Mouse (Mus musculus) gastrocnemius, adult 18-20 months (tissue): ENCODE measurements at regions not wholly inside any gene's neighbourhood (a gene's known extent, or its start where the extent isn't known, plus 50 kb on each side); places are given as distances from the start of the nearest gene placed in this dataset.

ENCODE experiments used
- DNase-seq: peaks from one replicate; pipeline ENCODE4 v3.0.0; 2021; ENCODE audit warnings: low spot score

DNA sequence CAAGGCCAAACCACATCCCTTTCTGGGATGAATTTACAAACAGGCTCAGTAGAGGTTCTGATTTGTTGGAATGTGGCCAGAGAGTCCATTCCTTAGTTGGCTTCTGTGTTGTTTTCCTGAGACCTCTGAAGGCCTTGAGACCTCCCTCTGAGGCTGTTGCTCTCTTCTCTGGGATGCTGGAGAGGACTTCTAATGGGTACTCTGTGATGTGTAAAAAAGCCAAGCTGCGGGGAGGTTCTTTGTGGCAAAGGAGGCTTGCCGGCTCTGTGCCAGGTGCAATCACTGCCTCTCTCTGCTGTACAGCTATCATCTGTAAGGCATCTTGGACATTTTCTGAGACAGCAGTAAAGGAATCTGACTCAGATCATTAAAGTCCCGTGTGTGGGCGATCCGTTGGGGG is 192.3 kb downstream of the Gm5447 start:
- DNase-seq: no peak

DNA sequence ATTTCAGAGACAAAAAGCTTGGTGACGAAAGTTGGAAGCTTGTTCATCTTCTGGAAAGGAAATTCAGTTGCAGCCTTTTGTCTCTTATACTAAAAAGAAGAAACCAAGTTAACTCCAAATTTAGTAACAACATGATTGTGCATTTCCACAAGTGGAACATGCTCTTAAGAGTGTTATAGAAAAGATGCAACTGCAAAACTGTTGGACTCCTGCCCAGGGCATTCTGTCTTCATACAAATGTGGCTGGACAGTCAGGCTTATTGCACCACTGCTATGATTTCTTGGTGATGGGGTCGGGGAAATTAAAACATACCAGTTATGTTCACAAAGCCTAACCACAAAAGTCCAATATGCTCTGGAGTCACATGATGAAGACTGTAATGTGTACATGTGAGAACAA is 194.8 kb downstream of the Gm5447 start:
- no peak for DNase-seq

DNA sequence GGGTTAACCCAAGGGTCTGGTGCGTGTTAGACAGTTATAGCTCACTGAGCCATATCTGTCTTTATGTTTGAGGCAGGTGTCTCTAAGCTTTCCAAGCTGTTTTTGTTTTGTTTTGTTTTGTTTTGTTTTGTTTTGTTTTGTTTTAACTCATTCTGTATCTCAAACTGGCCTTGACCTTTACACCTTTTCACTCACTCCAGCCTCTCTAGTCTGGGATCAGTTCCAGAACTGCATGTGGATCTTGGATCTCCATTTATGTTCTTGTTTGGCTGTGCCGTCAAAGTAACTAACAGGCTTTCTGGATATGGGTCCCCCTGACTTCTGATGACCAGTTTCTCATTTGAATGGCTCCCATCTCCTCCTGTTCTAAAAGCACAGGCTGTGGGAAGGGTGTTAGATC is 197.7 kb downstream of the Gm5447 start:
- no peak for DNase-seq

DNA sequence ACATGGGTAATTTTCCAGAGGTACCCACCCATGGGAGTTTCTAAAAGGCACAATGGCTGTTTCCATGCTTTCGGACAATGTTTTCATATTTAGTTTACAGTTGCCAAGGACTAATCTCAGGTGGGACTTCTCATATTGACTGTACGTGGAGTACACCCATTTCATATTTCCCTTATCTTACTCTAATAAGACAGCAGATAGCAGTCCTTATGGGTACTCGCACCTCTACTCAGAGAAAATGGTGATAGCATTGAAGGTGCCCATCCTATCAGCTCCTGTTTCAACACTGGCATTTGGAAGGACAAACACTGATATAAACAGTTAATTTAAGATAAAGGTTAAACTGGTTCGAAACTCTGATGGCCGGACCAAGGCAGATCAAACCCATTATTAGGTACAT is 198.6 kb downstream of the Gm5447 start:
- DNase-seq: no peak

DNA sequence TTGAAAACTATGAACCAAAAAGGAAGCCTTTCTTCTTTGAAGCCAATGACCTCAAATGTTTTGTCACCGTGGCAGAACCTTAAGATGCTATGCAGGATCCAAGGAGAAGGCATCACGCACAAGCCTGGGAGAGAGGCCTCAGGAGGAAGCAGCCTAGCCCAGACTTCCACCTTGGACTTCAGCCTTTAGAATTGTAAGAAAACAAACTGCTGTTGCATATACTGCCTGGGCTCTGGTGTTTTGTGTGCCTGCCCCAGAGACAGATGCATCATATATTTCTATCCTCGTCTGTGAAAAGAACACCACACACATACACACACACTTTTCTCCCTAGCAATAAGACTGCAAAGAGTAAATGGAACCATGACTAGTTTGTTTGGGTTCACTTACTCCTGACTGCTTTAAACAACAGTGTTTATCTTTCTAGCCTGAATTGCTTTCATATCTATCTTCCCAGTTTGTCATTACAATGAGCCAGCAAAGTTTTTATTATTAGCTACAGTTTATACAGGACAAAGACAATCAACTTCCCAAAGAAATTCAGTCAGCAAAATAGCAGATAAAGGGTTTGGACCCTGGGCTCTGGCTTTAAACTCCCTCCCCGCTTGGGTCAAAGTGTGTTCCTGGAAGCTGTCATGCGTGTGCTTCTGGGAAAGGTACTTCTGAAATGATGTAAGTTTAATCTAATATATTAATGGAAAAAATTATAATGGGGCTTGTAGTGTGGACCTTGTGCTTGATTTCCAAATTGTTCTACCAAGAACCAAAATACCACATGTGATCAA is 204.2 kb downstream of the Gm5447 start:
- no peak for DNase-seq

DNA sequence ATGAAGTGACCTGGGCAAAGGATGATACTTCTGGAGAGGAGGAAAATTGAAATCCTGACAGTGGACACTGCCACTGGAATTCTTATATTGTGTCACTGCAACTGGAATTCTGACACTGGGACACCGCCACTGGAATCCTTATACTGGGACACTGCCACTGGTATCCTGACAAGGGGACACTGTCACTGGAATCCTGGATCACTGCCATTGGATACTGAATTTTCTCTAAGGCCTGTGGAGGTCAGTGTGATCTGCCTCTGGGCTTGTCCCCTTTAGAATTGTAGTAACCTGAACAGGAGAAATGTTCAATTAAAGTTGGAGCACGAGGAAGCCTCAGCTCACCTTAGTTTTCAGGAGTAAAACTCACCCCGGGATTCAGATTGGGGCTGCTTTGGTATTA is 205.0 kb downstream of the Gm5447 start:
- no peak for DNase-seq

DNA sequence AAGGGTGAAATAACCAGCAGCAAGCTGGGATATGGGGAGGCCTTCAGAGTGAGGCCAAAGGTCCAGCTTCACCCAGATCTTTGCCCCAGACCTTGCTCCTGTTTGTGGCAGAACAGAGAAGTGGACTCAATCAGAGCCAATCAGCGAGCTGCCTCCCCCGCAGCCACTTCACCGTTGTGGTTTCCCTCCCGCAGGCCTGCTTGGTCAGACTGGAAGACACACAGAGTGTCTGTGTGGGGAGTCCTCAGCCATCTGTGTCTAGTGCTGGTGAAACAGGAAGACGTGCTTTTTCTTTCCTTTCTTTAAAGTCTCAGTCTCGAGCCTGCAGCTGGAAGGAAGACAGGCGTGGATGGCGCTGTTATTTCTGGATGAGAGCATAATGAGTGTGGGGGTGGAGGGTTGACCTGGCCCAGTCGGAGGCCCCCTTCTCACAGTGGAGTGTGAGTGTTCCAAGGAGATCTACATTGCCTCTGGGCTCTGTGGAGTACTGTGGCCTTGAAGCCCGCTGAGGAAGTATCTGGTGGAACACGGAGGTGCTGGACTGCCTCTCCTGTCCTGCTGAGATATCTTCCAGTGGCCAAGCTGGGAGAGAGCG is 205.5 kb downstream of the Gm5447 start:
- no peak for DNase-seq

DNA sequence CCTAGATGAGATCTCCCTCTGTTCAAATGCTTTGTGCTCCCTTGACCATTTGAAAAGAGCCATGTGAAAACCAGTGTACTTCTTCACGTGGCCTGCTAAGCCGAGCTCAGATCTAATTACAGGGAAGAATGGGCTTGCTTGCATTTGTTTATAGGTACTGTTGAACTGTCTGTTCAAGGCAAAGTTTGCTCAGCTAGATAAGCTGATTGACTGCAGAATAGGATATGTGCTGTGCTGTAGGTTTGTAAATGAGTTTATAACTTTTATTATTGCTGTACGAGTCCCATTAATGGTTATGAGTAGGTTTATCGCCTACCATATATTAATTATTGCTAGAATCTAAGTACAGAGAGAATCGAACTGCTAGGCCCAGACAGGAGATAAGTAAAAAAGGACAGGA is 207.5 kb downstream of the Gm5447 start:
- DNase-seq: no peak

DNA sequence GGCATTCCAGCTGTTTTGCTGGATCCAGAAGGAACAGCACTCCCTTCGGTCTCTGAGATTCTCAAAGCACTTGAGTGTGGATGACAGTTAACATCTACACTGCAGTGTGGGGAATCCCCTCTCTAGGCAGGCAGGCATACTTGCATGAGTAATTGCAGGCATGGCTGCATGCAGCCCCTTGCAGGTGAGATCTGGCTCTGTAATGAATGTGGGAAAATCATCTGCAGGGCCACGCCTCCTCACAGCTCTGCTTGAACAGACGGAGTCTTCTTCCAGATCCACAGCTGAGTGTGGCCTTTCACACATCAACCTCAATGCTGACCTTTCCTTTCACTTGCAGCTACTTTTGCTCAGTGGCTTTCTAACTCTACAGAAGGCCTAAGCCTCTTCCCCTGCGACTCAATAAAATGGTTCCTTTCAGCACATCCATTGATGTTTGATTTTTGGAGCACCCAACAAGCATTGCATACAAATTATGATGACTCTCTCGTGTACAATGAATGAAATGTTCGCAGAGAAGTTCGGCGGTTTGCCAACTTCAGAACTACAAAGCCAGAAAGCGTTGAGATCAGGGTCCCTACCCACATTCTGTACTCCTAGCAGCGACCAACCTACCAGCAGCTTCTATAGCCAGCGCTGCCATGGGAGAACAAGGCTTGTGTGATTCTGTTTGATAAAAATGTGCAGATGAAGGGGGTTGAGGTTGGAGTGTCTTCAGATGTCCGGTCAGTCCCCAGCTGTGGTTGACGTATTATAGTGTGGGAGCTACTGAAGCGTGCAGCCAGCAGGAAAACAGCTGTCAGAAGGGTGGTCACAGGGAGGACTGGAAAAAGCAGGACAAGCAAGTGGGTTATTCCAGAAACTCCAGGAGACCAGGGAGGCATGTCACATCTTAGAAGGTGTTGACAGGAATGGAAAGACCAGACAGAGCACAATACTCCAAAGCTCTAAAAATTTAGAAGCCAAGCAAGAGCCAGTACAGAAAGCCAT is 211.1 kb downstream of the Gm5447 start:
- DNase-seq: no peak

DNA sequence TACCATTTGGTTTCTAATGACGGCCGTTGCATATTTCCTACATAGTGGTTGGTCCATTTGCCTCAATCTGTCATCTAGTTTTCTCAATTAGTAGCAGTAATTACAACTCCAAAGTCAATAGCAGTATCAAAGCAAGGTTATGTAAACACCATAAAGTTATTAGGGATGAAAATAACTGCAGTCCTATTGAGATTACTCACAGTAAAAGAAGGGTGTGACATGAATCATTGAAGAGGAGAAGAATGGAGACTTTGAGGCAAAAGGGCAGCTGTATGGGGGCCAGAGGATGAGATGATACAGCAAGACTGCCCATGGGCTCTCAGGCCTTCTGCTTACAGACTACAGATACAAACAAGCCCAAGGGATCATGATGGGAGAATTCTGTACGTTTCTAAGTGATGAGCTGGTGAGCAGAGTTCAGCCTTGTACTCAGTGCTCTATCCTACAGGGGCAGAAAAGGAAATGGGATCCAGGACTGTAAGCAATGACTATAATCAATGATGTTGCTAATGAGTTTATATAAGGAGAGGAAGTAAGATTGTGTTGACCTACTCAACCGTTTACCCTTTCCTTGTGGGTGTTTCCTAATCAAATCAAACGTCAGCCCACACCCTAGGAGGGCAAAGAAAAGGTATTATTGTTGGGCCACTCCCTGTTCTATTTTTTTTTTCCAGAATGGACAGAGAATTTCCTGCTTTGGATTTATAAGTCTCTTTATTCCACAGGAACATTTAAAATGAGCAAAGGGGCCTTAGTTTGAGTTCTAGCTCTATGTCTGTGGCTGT is 213.0 kb downstream of the Gm5447 start:
- no peak for DNase-seq

DNA sequence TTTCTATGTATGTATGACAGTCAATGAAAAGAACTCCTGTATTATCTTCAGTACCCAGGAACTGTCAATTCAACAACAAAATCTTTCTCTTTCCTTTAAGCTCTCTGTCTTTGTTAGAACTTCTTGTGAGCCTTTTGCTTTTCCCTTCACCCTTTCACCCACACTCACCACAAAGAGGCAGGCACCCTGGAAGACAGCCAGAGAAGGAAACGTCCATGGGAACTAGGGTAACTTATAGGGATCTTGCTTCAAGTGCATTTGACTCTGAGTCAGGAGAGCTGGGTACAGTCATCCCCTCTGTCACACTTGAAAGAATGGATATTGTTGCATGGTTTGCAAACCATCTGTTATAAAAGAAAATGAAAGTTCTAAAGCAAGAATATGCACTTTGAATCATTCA is 215.1 kb downstream of the Gm5447 start:
- no peak for DNase-seq

DNA sequence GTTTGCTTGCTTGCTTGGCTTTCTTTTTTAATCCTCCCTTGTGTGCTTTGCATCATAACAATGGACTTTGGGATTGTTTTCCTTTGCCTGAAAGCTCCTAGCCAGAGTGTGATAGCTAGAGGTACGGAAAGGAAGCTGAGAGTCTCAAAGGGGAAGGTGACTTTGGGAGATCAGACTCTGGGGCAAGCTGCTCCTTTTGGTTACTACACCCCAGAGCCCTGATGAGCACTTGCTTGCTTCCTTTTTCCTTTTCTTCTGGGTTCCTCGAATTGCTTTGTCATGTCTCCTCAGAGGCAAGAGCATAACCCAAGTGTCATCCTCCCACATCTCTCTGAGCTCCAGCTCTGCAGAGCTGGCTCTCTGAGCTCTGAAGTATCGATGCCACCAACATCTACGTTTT is 216.0 kb downstream of the Gm5447 start:
- DNase-seq: no peak

DNA sequence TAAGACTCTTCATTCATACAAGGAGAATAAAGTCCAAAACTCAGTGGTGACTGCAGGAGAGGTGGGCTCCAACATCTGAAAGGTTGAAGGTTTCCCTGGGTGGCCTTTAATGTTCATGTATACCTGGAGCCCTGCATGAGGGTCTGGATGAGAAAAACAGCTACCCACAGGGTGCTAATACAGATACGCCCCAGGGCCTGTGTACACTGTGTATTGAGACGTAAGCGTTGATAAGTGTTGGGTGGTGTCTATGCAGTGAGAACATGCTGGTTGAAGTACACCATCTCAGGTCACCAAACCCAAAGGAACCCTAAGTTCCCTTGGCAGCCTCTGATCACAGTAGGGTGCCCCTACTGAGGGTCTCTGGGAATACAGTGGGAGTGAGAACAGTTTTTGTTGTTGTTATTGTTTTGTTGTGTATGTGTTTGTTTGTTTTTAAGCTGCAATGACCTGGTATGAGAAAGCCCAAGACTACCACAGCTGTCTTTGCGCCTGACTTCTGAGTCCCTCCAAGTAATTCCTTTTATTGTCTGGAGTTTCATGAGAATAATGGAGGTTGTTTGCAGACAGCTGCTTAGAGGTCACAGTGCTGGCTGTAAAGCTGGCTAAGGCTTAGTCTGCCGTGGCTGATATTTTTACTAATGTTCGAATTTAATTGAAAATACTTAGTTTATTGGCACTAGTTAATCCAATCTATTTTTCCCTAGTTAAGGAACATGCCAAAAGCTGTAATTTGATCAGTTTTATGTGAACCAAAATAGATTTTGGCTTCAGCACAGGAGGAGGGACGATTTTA is 217.5 kb downstream of the Gm5447 start:
- DNase-seq: no peak

DNA sequence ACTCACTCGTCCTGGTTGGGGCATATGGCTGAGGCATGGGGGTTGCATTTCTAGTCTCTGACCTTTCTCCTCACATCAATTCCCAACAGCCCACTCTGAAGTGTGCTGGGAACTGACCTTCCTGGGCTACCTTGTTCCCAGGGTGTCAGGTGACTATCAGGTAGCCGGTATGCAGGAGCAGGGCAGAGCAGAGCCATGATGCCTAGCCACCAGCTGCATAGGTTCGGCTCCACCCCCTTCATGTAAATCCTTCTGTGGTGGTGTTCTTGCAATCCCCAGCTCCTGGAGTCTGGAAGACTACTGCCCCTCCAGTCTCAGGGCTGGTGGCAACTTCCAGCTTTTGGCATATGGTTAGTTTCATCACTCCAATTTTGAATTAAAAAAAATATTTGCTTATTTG is 221.0 kb downstream of the Gm5447 start:
- DNase-seq: no peak

DNA sequence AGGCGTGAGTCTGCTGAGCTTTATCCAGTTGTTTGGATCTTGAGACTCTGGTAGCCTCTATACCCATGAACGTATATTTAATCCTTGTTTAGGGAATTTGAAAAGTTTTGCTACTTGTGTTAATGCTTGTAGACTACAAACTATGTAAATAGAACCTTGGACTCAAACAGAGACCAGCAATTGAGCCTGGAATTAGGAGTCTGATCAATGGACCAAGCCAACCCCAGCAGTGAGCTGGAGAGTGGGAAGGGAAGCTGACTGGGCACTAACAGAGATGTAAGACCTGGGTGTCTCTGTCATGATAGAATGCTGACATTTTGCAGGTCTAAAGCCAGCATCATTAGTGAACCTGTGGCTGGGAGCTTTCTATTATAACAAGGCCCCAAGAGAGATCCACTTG is 222.5 kb downstream of the Gm5447 start:
- no peak for DNase-seq

DNA sequence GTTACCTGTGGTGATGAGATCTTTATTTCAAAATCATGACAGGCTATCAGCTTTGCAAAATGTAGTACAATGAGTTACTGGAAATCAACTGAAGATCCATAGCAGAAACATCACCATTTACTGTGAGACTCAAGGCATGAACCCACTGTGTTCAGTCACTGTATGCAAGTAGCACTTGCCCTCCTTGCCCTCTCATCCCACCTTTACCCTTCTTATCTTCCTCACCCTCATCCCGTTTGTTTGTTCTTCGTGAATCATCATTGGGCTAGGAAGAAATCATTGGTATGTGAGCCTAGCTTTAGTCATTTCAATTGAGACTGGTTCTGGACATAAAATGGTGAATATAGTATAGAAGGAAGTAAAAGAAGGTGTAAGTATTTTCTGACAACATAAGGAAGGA is 223.6 kb downstream of the Gm5447 start:
- no peak for DNase-seq

DNA sequence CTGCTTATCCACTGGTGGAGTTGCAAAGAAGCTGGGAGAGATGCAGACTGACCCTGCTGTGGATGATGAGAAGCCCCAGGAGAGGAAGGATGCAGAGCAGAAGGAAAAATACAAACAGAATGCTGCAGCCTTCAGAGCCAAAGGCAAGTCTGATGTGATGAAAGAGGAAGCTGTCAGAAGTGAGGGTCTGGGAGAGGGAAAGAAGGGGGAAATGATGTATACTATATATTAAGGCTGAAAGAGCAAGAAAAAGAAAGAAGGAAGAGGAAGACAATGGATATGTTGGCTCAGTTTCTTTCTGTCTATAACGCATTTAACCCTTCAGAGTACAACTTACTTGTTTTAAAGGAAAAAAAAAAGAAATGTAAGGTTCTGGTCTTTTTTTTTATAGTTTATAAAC is 225.4 kb downstream of the Gm5447 start:
- DNase-seq: no peak

DNA sequence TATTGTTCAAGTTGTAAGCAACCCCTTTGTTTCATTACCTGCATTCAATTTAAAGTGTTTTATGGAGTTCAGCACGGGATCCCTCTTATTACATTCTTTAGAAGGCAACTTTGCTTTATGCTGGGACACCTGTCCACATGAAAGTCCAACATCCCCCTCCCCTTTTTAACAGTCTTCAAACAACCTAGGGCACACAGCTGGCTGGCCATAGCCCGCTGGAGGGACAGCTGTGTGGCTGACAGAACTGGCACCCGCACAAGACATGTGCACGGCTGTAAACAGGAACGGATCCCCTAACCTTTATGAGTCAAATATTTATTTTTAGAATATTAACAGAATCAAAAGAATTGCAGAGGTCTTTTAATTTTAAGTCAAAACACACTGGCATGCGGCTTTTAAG is 230.1 kb downstream of the Gm5447 start:
- DNase-seq: no peak

DNA sequence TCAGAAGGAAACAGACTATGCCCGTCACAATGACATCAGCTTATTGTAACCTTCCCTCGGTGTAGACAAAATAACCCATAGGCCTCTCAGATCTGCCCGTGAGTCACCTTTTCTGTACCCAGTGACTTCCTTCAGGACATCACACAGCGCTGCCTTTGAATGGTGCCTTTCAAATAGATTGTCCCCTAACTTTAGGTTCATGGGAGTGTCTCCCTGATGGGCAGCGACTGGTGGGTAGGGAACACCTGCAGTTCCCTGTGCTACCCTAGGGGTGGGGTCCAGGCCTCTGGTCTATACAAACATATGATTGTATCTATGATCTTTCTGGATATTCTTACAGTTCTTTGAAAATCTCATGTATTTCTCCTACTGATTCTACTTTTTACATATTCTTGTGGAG is 232.4 kb downstream of the Gm5447 start:
- DNase-seq: no peak

DNA sequence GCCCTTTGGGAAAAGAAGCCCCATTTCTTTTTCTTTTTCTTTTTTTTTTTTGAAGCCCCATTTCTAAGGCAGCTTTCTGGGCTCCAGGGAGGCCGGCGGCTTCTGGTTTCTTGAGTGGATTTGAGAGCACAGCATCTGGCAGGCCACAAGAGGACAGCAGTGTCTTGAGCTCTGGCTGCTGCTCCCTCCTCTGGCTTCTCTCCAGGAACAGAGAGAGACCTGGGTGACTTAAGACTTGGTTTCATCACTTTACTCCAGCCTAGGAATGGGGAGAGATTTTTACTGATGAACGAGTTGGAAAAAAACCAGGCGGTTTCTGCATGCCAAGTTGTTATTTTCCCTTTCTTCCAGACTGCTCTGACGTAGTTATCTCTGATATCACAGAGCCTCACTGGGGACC is 233.7 kb downstream of the Gm5447 start:
- peak; percentile 74 for DNase-seq

DNA sequence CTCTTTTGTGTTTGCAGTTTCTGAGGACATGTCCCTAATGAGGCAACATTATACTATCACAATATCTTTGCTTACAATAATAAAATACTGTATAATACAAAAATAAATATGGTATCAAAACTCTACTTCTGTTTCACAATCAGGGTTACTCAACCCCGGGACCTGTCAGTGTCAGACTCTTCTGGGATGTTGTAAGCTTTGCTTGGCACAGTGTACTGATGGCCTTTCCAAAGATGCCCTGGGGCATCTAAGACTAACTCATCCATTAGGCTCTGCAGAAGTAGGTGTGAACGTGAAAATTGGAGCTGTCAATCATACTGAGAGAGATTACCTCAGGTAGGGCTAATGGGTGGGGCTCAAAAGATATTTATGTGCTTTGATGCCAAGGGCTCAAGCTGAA is 249.0 kb downstream of the Gm5447 start:
- no peak for DNase-seq
